Comparison of ENCODE assay signal across 8 mouse cellular contexts in genomic region chr9:24503858-24504219, GRCm38 (mm10). TPM values are rescaled to one million over a fixed set of nuclear protein-coding genes. Genes with fewer than 3 reads are reported as not detected.
DNase-seq lines count a peak whose midpoint lies in the region; ATAC-seq and TF ChIP-seq lines count a peak whose summit lies in the region.

No protein-coding gene starts in this region.

- H3K27ac ChIP-seq in bone marrow macrophage, adult 2 months (ENCODE audit: insufficient read depth, low read depth, low read length): peak overlapping the region; percentile 83
- H3K27ac ChIP-seq in heart, embryonic 13.5 days (replicated peaks): peak overlapping the region; percentile 89
- peak overlapping the region; percentile 59; the same call in 1 of the 2 replicates for H3K27ac ChIP-seq in liver, embryonic 14.5 days
- H3K27ac ChIP-seq in stomach, embryonic 16.5 days (ENCODE audit: low read length): peak overlapping the region; percentile 85

- peak; percentile 40 for DNase-seq in kidney, adult 9 months
- DNase-seq in kidney, postnatal 10 days: no peak
- DNase-seq in liver, embryonic 14.5 days (ENCODE audit: low read depth in 3 of 3, low spot score in 3 of 3): no peak
- no peak for DNase-seq in ovary, adult 18-20 months (ENCODE audit: low spot score)
- DNase-seq in B cell, adult 2 months: no peak

- TF ChIP-seq CTCF in bone marrow macrophage, adult 2 months (IDR thresholded peaks at IDR 0.05; ENCODE audit: low read depth, low read length): no peak
- TF ChIP-seq CTCF in liver, embryonic 14.5 days (IDR thresholded peaks at IDR 0.05; ENCODE audit: low read depth): no peak

- TF ChIP-seq POLR2A in bone marrow macrophage, adult 2 months (IDR thresholded peaks at IDR 0.05; ENCODE audit: borderline replicate concordance, low read depth, low read length): no peak

- peak overlapping the region; percentile 100 for H3K4me3 ChIP-seq in bone marrow macrophage, adult 2 months (ENCODE audit: insufficient read depth, low read length)
- H3K4me3 ChIP-seq in heart, embryonic 13.5 days: peak overlapping the region; percentile 76
- peak overlapping the region; percentile 81 to 86 for H3K4me3 ChIP-seq in liver, embryonic 14.5 days (ENCODE audit: insufficient read depth in 1 of 2, low read depth in 2 of 2, low read length in 2 of 2)
- H3K4me3 ChIP-seq in stomach, embryonic 16.5 days (replicated peaks; ENCODE audit: low read length): peak overlapping the region; percentile 77

- H3K9ac ChIP-seq in heart, embryonic 13.5 days: peak overlapping the region; percentile 92
- peak overlapping the region; percentile 77 for H3K9ac ChIP-seq in liver, embryonic 14.5 days (replicated peaks)
- H3K9ac ChIP-seq in stomach, embryonic 16.5 days (ENCODE audit: low read length): peak overlapping the region; percentile 87

- no peaks in the 10 kb centered on the region for H3K27me3 ChIP-seq in heart, embryonic 13.5 days (replicated peaks)
- H3K27me3 ChIP-seq in liver, embryonic 14.5 days (ENCODE audit: control insufficient read depth, insufficient read depth, low read length): no peaks in the 10 kb centered on the region
- no peaks in the 10 kb centered on the region for H3K27me3 ChIP-seq in stomach, embryonic 16.5 days (ENCODE audit: control insufficient read depth, insufficient read depth, low read length)

- no peak for ATAC-seq in heart, embryonic 13.5 days (ENCODE audit: extremely low read depth, insufficient number of reproducible peaks, low FRiP score, low TSS enrichment)
- no peak for ATAC-seq in liver, embryonic 14.5 days (ENCODE audit: insufficient read depth)
- no peak for ATAC-seq in stomach, embryonic 16.5 days (ENCODE audit: insufficient read depth, low FRiP score)

- no peak for TF ChIP-seq EP300 in liver, embryonic 14.5 days (IDR thresholded peaks at IDR 0.05; ENCODE audit: low read depth)

- H3K36me3 ChIP-seq in heart, embryonic 13.5 days: no peaks in the 10 kb centered on the region
- no peaks in the 10 kb centered on the region for H3K36me3 ChIP-seq in liver, embryonic 14.5 days (replicated peaks; ENCODE audit: control insufficient read depth, insufficient read depth, low read depth)
- H3K36me3 ChIP-seq in stomach, embryonic 16.5 days (ENCODE audit: control insufficient read depth, insufficient read depth, low read length): no peaks in the 10 kb centered on the region

- peak overlapping the region; percentile 83 for H3K4me2 ChIP-seq in heart, embryonic 13.5 days
- peak overlapping the region; percentile 87 for H3K4me2 ChIP-seq in liver, embryonic 14.5 days (ENCODE audit: low read depth)
- H3K4me2 ChIP-seq in stomach, embryonic 16.5 days (ENCODE audit: low read depth, low read length): peak overlapping the region; percentile 69

- 11% methylated on average over 5 of the region's 5 CpGs for WGBS in heart, embryonic 13.5 days
- 14% methylated on average over 5 of the region's 5 CpGs for WGBS in liver, embryonic 14.5 days (ENCODE audit: insufficient replicate concordance)
- 7% methylated on average over 5 of the region's 5 CpGs for WGBS in stomach, embryonic 16.5 days

- peaks cover 36% of the 10 kb centered on the region for H3K4me1 ChIP-seq in bone marrow macrophage, adult 2 months (ENCODE audit: control insufficient read depth, insufficient read depth, low read length)
- H3K4me1 ChIP-seq in heart, embryonic 13.5 days: peaks cover 30% of the 10 kb centered on the region
- H3K4me1 ChIP-seq in liver, embryonic 14.5 days (replicated peaks; ENCODE audit: control insufficient read depth in 2 of 2, insufficient read depth in 2 of 2, low read length in 1 of 2): peaks cover 23 to 30% of the 10 kb centered on the region in 2 experiments
- H3K4me1 ChIP-seq in stomach, embryonic 16.5 days (ENCODE audit: control insufficient read depth, insufficient read depth, low read length): peaks cover 10% of the 10 kb centered on the region; the same call in 1 of the 2 replicates

- H3K9me3 ChIP-seq in heart, embryonic 13.5 days: no peaks in the 10 kb centered on the region
- H3K9me3 ChIP-seq in liver, embryonic 14.5 days (ENCODE audit: control insufficient read depth, low read length): no peaks in the 10 kb centered on the region
- H3K9me3 ChIP-seq in stomach, embryonic 16.5 days (replicated peaks; ENCODE audit: control insufficient read depth, low read length): 0 out of 2 replicates have a peak, but pooled peaks cover 4% of the 10 kb centered on the region

RNA-seq across cellular contexts. Expression of gene Dpy19l1, which starts 0.9 kb away (rescaled TPM):
- polyA plus RNA-seq in bone marrow macrophage, adult 2 months (2012; ENCODE audit: insufficient read depth, insufficient read length, missing spikeins): 21.7 and 26.0 TPM in 2 replicates
- 5.8 and 6.4 TPM in 2 replicates for polyA plus RNA-seq in heart, embryonic 13.5 days (2015; fragmentation: Nextera tagmentation; extraction: Ambion mirVana)
- polyA plus RNA-seq in liver, embryonic 14.5 days (2012; rRNA removed): 12.5 and 17.9 TPM in 2 replicates
- 10.9 and 15.2 TPM in 2 replicates for polyA plus RNA-seq in liver, embryonic 14.5 days (2014; fragmentation: Nextera tagmentation; extraction: Ambion mirVana)
- 6.4 TPM in 2 replicates for polyA plus RNA-seq in stomach, embryonic 16.5 days (2015; fragmentation: Nextera tagmentation; extraction: Ambion mirVana)
